Mouse (Mus musculus) common myeloid progenitor, adult 5-6 weeks (primary cell): ENCODE data around the gene Gpr75. TPM values are rescaled to one million over a fixed set of nuclear protein-coding genes. Genes with fewer than 3 reads are reported as not detected.

Experiments used
- ATAC-seq: replicated peaks from 2 replicates; pipeline ENCODE4 v1.8.0; 2016; ENCODE audit warnings: low read depth, mild to moderate bottlenecking, moderate TSS enrichment, inconsistent platforms; ENCODE audit not compliant: poor library complexity, severe bottlenecking
- total RNA-seq: library from RNA; stranded (forward); fragments of 200-1000, 187-1606 nt; gene quantifications from 2 replicates; pipeline ENCODE4 v1.2.3, GENCODE M21; 2017

Gene Gpr75
- total RNA-seq: not detected in 2 replicates

DNA sequence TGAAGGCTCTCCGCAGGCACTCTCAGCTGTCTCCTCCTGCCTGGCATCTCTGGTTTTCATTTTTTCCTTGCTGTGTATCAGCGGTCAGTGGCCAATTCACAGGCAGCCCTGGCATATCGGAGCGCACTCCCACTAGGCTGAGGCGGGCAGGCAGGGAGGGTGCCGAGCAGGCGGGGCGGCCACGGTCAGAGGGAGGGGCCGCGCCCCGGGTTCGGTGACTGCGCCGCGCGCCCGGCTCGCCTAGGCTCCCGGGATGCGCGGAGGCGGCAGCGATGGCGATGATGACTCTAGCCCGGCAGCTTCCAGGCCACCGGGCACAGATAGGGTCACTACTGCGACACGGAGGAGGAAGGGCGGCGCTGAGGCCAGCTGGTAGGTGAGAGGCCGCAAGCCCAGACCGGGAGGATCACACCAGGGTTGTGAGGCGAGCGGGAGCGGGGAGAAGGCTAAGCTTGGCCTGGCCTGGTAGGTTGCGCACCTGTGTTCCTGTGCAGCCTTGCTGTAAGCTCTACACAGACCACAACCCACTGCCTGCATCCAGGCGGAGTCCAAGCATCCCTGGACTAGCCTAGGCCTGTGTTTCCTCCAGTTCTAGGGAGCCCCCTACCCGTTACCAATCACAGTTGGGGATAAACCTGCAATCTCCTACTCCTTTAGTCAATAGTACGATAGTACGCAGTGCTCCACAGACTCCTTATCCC lies at the start of gene Gpr75, which contains the start of gene Asb3:
Gene Gpr75, plus strand, starts transcription at position 188 of the 701 bp plus-strand sequence.
Gene Asb3, plus strand, starts transcription at position 246 of the 701 bp plus-strand sequence.
- peak; percentile 79 for ATAC-seq

- ATAC-seq: no peak
Measured at GRCm38 (mm10) chr11:30838793-30839192, 46.4 kb upstream of the Gpr75 start.

DNA sequence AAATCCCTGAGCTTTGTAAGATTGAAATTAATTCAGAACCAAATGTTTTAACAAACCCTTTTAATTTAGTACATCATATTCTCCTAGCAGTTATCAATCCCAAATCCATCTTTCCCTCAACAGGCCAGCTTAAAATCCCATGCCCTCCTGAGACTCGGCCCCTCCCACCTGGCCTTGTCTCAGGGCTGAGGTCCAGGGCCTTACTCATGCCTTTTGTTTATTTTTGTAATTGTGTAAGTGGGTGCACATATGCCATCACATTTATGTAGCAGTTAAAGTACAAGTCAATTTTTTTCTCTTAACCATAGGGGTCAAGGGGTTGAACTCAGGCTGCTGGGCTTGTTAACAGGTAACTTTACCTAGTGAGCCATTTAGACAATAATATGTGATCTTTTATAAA lies 40.8 kb upstream of the Gpr75 start:
- ATAC-seq: no peak

DNA sequence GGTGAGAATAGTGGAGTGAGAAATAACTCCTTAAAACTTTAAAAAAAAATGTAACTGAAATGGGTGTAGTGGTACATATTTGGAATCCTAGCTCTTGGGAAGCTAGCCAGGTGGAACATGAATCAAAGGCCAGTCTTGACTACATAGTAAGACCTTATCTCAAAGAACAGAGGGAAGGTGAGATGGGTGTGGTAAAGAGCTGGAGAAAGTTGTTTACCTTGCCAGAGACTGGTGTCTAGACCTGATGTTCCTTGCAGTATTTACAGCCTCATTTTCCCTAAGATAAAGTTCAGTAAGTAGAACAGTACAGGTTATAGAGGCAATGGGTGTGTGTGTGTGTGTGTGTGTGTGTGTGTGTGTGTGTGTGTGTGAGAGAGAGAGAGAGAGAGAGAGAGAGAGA lies 12.7 kb upstream of the Gpr75 start:
- no peak for ATAC-seq

DNA sequence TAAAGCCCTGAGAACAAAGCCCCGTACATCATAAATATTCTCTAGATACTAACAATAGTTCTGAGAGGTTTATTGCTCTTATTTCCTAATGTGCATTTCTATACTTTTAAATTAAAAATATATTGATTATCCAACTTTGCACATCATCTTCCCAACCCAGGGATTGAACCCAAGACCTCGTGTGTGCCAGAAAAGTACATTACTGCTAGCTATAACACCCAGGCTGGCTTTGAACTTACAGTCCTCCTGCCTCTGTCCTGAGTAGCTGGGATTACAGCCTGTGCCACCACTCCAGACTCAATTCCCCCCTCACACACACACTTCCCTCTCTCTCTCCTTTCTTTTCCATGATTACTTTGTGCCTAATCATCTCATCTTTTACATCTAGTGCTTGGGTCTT lies 3.0 kb downstream of the Gpr75 start:
- no peak for ATAC-seq

- ATAC-seq: no peak
Measured at GRCm38 (mm10) chr11:30896201-30896600, 11.0 kb downstream of the Gpr75 start.

DNA sequence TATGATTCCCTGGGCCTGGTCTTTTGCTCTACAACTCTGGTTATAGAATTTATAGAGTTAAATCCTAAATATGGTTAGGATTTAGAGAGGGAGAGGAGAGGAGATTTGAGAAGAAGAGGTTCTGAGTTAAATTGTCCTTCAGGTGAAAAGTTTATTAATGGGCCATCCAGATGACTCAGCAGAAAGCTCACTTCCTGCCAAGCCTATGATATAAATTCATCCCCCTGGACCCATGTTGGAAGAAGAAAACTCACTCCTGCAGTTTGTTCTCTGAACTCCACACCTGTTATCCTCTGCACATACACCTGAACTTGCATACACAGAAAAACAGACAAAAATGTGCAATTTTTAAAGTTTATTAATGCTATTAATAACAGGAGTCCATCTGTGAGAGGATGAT lies 14.2 kb downstream of the Gpr75 start:
- ATAC-seq: no peak

DNA sequence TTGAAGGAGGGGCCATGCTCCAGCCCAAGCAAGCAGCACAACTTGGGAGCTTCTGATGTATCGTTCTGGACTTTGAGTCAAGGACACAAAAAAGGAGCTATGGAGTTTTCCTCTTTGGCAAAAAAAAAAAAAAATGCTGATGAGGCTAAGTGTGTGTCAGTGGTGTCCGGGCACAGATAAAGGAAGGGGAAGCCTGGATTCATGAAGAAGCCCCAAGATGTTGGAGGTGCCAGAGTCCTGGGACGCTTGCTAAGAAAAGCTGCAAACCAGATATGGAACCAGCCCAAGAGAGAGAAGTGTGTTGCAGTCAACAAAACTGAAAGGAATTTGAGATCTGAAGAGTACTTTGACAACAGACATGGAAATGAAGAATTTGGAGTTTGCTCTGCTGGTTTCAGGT lies 27.2 kb downstream of the Gpr75 start:
- no peak for ATAC-seq

DNA sequence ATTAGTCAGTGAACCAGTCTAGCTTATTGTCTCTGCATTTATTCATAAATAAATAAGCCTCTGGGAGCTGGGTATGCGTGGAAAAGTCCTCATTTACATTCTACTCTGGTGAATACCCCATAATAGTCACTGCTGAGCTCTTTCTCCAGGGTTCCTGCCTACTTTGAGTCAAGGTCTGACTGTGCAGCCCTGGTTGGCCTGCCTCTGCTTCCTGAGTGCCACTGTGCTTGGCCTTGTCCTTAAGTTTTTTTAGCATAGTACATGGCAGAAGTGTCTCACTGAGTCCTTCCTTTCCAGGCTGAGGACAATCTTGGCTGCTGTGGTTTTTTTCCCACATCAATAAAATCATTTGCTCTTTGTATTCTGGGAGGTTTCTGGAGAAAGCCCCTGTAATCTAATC lies 35.5 kb downstream of the Gpr75 start:
- no peak for ATAC-seq

DNA sequence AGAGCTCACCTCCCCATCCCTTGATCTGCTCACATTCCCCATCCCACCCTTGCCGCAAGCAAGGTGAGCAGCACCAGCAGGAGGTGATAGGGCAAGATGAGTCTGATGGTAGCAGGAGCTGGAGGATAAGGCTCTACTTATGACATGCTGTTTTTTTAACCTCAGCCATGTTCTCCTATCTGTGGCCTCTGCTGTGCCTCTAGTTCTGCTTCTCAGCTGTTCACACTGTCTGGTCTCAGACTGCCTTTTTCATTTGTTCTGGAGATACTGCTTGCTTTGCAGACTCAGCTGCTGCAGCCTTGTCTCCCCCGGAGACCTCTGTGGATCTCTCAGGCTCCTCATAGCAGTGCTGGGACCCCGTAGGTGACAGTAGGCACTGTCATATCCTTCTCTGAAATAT lies 38.1 kb downstream of the Gpr75 start:
- no peak for ATAC-seq

GRCm38 (mm10) chr11:30928079-30928478 lies 42.9 kb downstream of the Gpr75 start:
- peak; percentile 50 for ATAC-seq

DNA sequence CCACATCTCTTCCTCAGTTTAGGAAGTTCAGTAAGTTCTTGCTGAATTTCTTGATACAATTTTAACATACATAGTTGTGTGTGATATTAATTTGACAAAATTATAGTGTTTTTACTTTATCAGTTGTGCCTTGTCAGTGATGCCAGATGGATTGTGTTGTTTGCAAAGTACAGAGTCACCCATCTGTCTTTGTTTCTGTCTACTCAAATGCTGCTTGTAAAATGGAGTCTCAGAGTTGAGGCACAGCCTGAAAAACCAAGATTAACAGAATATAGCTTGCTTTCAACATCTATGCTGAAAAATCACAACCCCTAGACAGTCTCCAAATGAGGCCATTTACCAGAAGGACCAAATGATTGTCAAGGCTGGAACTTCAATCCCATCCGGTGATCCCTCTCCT lies 43.3 kb downstream of the Gpr75 start:
- ATAC-seq: no peak

Other genes with a start within 250 kb of the Gpr75 start
- 2.1 and 12.3 TPM in 2 replicates for gene Acyp2, start 235.8 kb upstream of the Gpr75 start, total RNA-seq
- 54.2 and 64.1 TPM in 2 replicates for gene Psme4, start 113.6 kb upstream of the Gpr75 start, total RNA-seq
- 12.9 and 17.5 TPM in 2 replicates for gene Asb3, start 58 bp downstream of the Gpr75 start, total RNA-seq
- gene Erlec1, start 69.0 kb downstream of the Gpr75 start, total RNA-seq: 41.2 and 43.9 TPM in 2 replicates
- 19.2 and 22.8 TPM in 2 replicates for gene Chac2, start 101.0 kb downstream of the Gpr75 start, total RNA-seq